ENCODE assay signal across 8 mouse cellular contexts in genomic region chr1:78195771-78196712, GRCm38 (mm10). TPM values are rescaled to one million over a fixed set of nuclear protein-coding genes. Genes with fewer than 3 reads are reported as not detected.
DNase-seq lines count a peak whose midpoint lies in the region; ATAC-seq and TF ChIP-seq lines count a peak whose summit lies in the region.

No protein-coding gene starts in this region.

- H3K4me3 ChIP-seq in kidney, postnatal 0 days (replicated peaks; ENCODE audit: low read depth, low read length) = peak overlapping the region; percentile 18
- H3K4me3 ChIP-seq in embryonic facial prominence, embryonic 10.5 days = peak overlapping the region; percentile 65
- peak overlapping the region; percentile 25 for H3K4me3 ChIP-seq in intestine, embryonic 15.5 days (replicated peaks)
- H3K4me3 ChIP-seq in neural tube, embryonic 15.5 days (replicated peaks) = peak overlapping the region; percentile 33
- no peak overlapping the region for H3K4me3 ChIP-seq in thymus, adult 2 months (ENCODE audit: control insufficient read depth, insufficient read depth, low read length)

- 0 out of 2 replicates have a peak, but pooled peaks cover 8% of the 10 kb centered on the region for H3K4me1 ChIP-seq in kidney, postnatal 0 days (replicated peaks; ENCODE audit: insufficient read depth, low read length)
- peaks cover 53% of the 10 kb centered on the region for H3K4me1 ChIP-seq in embryonic facial prominence, embryonic 10.5 days
- peaks cover 12% of the 10 kb centered on the region for H3K4me1 ChIP-seq in intestine, embryonic 15.5 days (replicated peaks)
- H3K4me1 ChIP-seq in neural tube, embryonic 15.5 days = peaks cover 13% of the 10 kb centered on the region
- H3K4me1 ChIP-seq in thymus, adult 2 months (replicated peaks; ENCODE audit: control insufficient read depth, insufficient read depth, low read length) = no peaks in the 10 kb centered on the region

- no peaks in the 10 kb centered on the region for H3K9me3 ChIP-seq in kidney, postnatal 0 days (replicated peaks; ENCODE audit: low read length)
- no peaks in the 10 kb centered on the region for H3K9me3 ChIP-seq in embryonic facial prominence, embryonic 10.5 days
- H3K9me3 ChIP-seq in intestine, embryonic 15.5 days = no peaks in the 10 kb centered on the region
- H3K9me3 ChIP-seq in neural tube, embryonic 15.5 days (replicated peaks) = no peaks in the 10 kb centered on the region

- peak overlapping the region; percentile 39 for H3K4me2 ChIP-seq in kidney, postnatal 0 days (ENCODE audit: low read length)
- H3K4me2 ChIP-seq in intestine, embryonic 15.5 days (replicated peaks) = peak overlapping the region; percentile 54
- H3K4me2 ChIP-seq in neural tube, embryonic 15.5 days = peak overlapping the region; percentile 52

- no peak overlapping the region for H3K27ac ChIP-seq in kidney, postnatal 0 days
- H3K27ac ChIP-seq in embryonic facial prominence, embryonic 10.5 days (replicated peaks) = peak overlapping the region; percentile 87
- H3K27ac ChIP-seq in intestine, embryonic 15.5 days = no peak overlapping the region
- peak overlapping the region; percentile 49 for H3K27ac ChIP-seq in neural tube, embryonic 15.5 days (replicated peaks)
- H3K27ac ChIP-seq in thymus, adult 2 months (ENCODE audit: control insufficient read depth, insufficient read depth, low read length) = no peak overlapping the region

- no peak for TF ChIP-seq POLR2A in thymus, adult 2 months (IDR thresholded peaks at IDR 0.05; ENCODE audit: control insufficient read depth, extremely low read depth, insufficient read depth, low read length, poor library complexity)

- DNase-seq in kidney, postnatal 0 days (ENCODE audit: low spot score) = no peak
- DNase-seq in kidney, adult 8-10 months = no peak
- peak; percentile 52 for DNase-seq in embryonic facial prominence, embryonic 10.5 days (ENCODE audit: low spot score)
- no peak for DNase-seq in frontal cortex, postnatal 36 days (ENCODE audit: low spot score in 2 of 2)
- DNase-seq in thymus, adult 2 months = no peak
- DNase-seq in urinary bladder, adult 2 months (ENCODE audit: low spot score) = no peak

- H3K27me3 ChIP-seq in kidney, postnatal 0 days (ENCODE audit: insufficient read depth, low read length) = peaks cover 88% of the 10 kb centered on the region
- H3K27me3 ChIP-seq in embryonic facial prominence, embryonic 10.5 days (replicated peaks; ENCODE audit: low read depth, poor library complexity, severe bottlenecking) = peaks cover 99% of the 10 kb centered on the region
- H3K27me3 ChIP-seq in intestine, embryonic 15.5 days (replicated peaks) = peaks cover 92% of the 10 kb centered on the region
- peaks cover 84% of the 10 kb centered on the region for H3K27me3 ChIP-seq in neural tube, embryonic 15.5 days (replicated peaks)
- peaks cover 24% of the 10 kb centered on the region for H3K27me3 ChIP-seq in thymus, adult 2 months (ENCODE audit: control insufficient read depth, insufficient read depth, low read length)

- H3K9ac ChIP-seq in kidney, postnatal 0 days (ENCODE audit: low read depth, low read length) = no peak overlapping the region
- no peak overlapping the region for H3K9ac ChIP-seq in intestine, embryonic 15.5 days
- H3K9ac ChIP-seq in neural tube, embryonic 15.5 days (replicated peaks) = peak overlapping the region; percentile 9; the same call in 1 of the 2 replicates

- under 1% methylated on average over 42 of the region's 42 CpGs for WGBS in kidney, postnatal 0 days
- WGBS in embryonic facial prominence, embryonic 10.5 days = under 1% methylated on average over 42 of the region's 42 CpGs
- WGBS in intestine, embryonic 15.5 days = 1% methylated on average over 42 of the region's 42 CpGs
- WGBS in neural tube, embryonic 15.5 days = 1% methylated on average over 42 of the region's 42 CpGs
- WGBS in thymus, adult 2 months = 4% methylated on average over 42 of the region's 42 CpGs

- no peaks in the 10 kb centered on the region for H3K36me3 ChIP-seq in kidney, postnatal 0 days (ENCODE audit: insufficient read depth, low read length)
- H3K36me3 ChIP-seq in embryonic facial prominence, embryonic 10.5 days (replicated peaks) = no peaks in the 10 kb centered on the region
- H3K36me3 ChIP-seq in intestine, embryonic 15.5 days = no peaks in the 10 kb centered on the region
- H3K36me3 ChIP-seq in neural tube, embryonic 15.5 days = no peaks in the 10 kb centered on the region
- H3K36me3 ChIP-seq in thymus, adult 2 months (ENCODE audit: control insufficient read depth, insufficient read depth, low read length) = no peaks in the 10 kb centered on the region

- no peak for ATAC-seq in kidney, postnatal 0 days (replicated peaks; ENCODE audit: low FRiP score, low read depth)
- ATAC-seq in intestine, embryonic 15.5 days = peak; percentile 43; the same call in 1 of the 2 replicates
- no peak for ATAC-seq in neural tube, embryonic 15.5 days (ENCODE audit: low FRiP score)

- TF ChIP-seq CTCF in kidney, postnatal 0 days (IDR thresholded peaks at IDR 0.05; ENCODE audit: low read depth) = no peak
- TF ChIP-seq CTCF in thymus, adult 2 months (IDR thresholded peaks at IDR 0.05; ENCODE audit: borderline replicate concordance, control insufficient read depth, extremely low read depth, insufficient read depth, low read length, poor library complexity) = no peak

RNA-seq across cellular contexts. Expression of gene Pax3, which starts 0.9 kb away (rescaled TPM):
- polyA plus RNA-seq in kidney, postnatal 0 days (2015; fragmentation: Nextera tagmentation; extraction: Ambion mirVana) = not detected in 2 replicates
- polyA plus RNA-seq in embryonic facial prominence, embryonic 10.5 days (2016; fragmentation: Nextera tagmentation; extraction: Ambion mirVana) = 16.6 and 17.7 TPM in 2 replicates
- polyA plus RNA-seq in intestine, embryonic 15.5 days (2015; fragmentation: Nextera tagmentation; extraction: Ambion mirVana) = 0.04 TPM in 1 of 2 replicates, not detected in the other
- polyA plus RNA-seq in neural tube, embryonic 15.5 days (2015; fragmentation: Nextera tagmentation; extraction: Ambion mirVana) = 2.5 and 3.4 TPM in 2 replicates
- 0.09 and 0.11 TPM in 2 replicates for polyA plus RNA-seq in thymus, adult 2 months (2012; rRNA removed)
- polyA plus RNA-seq in urinary bladder, adult 2 months (2012; rRNA removed) = not detected in 2 replicates

Comparison
In these comparisons a context has a peak if more than half of its experiments do, and no peak if none do; other contexts are left out.
1. H3K27ac ChIP-seq: peak in embryonic facial prominence, embryonic 10.5 days (single experiment) and neural tube, embryonic 15.5 days (single experiment); none in kidney, postnatal 0 days (single experiment), intestine, embryonic 15.5 days (single experiment) and thymus, adult 2 months (single experiment).
2. Peak in every context shown above with its lines, with median percentiles within 50 percentile points of each other: H3K4me2 ChIP-seq.